Mouse (Mus musculus): ENCODE measurements around the gene Frat1.

DNA sequence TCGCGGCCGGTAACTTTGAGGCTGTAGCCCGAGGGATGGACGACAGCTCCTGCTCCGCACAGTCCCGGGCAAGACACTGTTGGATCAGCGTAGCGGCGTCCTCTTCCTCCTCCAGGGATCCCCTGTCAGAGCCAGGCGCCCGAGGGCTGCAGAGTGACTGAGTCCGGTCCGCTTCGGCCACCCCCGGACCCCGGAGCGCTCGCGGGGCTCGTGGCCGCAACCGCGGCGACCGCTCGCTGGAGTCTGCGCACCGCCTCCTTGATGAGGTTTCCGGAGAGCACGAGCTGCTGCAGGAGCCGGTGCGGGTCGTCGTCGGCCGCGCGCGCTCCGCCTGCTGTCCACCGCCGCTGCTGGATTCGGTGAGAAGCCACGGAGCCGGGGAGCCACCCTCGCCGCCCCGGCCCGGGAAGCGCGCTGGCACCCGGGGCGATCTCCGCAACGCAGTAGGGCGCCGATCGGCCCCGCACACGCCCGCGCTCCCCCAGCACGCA lies 17.4 kb downstream of the Frat1 start:
- TF ChIP-seq CTCF (IDR thresholded peaks at IDR 0.05; ENCODE audit: extremely low read depth, insufficient read depth, low read length) (no peak), POLR2A (IDR thresholded peaks at IDR 0.05; ENCODE audit: extremely low read depth, insufficient read depth, low read length) (no peak)

Measured in cortical plate, adult 2 months (tissue).